Mouse (Mus musculus) left cerebral cortex, adult 9 months (tissue): ENCODE data around the gene Setd7.

ENCODE experiments used
- DNase-seq, 2 experiments: peaks; one replicate each; pipeline ENCODE4 v3.0.0; 2022; ENCODE audit warnings: low spot score in 2 of 2

The Setd7 gene

DNA sequence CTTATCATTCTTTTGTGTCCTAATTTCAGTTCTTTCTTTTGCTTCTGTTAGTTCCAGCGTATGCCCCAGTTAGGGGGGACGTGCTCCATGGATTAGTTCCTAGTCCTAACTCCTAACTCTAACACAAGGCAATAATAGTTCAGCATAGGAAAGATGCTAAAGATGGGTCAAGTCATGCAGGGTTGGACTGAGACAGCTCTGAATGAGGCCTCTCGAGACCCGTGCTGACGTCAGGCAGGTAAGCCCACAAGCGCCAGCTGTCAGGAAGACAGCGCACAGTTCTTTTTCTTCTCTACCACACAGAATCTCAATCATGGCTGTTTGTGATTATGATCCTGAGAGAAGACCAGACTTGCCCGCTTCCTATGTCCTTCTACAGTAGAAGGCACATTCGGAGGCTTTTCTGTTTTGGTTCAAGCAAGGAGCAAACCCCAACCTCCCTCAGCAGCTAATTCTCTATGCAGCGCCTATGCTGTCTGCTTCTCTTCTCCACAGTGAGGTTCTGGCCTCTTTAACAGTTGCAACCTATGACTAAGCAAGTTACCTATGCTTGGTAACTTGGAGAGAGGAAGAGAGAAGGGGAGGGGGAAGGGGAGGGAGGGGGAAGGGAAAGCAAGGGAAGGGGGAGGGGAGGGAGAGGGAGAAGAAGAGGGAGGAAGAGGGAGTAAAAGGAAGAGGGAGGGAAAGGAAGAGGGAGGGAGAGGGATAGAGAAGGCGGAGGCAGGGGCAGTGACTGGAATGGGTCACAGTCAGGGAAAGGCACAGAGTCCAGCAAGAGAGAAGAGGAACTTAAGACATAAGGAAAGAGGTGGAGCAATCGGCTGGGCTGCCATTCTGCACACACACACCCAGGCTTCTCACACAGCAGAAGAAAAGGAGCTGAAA, 42.6 kb downstream of the Setd7 start:
- no peak for DNase-seq

- DNase-seq = no peak
These were observed 43.2 kb downstream of the Setd7 start for GRCm38 (mm10) chr3:51517467-51517866.

DNA sequence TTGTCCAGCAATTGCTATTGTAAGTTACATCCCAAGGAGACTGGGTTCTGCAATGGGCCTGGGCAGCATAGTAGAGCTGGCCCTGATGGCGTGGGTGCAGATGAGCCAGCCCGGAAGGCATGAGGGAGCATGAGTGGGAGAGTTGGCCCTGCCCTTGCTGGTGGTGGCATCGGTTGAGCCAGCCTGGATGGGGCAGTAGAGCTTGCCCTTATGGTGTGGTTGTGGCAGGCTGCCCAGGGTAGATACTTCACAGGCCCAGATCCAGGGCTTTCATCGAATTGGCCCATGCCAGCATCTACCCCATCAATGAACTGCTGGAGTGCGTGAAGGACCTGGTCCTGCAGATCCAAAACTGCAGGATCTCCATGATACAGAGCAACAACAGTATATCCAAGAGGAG, 48.7 kb downstream of the Setd7 start:
- DNase-seq = no peak

DNA sequence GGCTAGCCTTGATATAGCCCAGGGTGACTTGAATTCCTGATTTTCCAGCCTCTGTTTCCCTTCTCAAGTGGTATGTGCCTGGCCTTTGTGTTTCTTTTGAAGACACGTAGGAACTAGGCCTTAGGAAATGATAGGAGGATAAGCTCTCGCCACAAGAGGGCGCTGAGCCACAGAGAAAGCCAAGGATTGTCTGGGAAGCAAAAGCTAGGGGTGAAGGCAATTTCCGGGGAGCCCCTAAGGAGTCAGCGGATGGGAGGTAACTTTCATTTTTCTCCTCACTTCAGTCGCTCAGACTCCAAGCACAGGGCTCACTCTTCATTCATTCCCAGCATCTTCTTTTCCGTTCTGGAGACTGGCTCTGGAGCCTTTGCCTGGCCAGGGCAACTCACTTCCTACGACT, 49.8 kb downstream of the Setd7 start:
- peak in 1 of 2 experiments; percentile 88 for DNase-seq

- no peak for DNase-seq
These were observed 55.2 kb downstream of the Setd7 start for GRCm38 (mm10) chr3:51505465-51505864.

- DNase-seq = no peak
These were observed 56.2 kb downstream of the Setd7 start for GRCm38 (mm10) chr3:51504385-51504952.

GRCm38 (mm10) chr3:51499876-51500275, 60.8 kb downstream of the Setd7 start:
- no peak for DNase-seq

GRCm38 (mm10) chr3:51498659-51499058, 62.0 kb downstream of the Setd7 start:
- no peak for DNase-seq

DNA sequence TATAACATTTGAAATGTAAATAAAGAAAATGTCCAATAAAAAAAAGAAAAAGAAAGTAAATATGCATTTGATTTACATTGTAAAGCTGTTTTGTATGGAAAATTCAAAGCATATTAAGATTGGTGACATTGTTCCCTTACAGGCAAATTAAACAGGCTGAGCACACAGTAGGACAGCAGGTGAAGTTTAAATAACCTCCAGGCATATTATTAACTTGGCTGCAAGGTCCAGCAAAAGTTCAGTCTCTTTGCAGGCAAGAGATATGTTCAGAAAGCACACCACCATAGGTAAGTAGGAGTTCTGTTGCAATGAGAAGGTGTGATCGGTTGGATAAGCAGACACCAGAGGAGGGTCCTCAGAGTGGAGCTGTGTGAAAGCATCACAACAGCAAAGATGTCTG, 62.7 kb downstream of the Setd7 start:
- DNase-seq = no peak

GRCm38 (mm10) chr3:51495646-51496045, 65.0 kb downstream of the Setd7 start:
- DNase-seq = no peak

DNA sequence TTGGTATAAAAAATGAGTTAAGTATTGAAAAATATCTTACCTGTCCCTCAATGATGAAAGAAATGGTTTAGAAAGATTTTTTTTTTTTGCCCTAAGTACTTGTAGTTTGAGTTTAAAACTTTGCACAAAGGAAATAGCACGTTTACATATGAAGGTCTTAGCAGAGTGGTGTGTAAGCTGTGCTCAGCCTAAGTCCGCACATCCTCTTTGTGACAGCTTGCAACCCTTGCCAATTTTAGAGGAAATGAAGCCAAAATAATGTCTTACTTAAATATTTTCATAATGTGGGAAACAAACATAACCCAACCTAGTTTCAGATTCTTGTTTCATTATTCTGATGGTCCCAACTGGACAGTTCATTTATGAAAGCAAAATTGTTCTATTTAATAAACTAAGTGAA, 66.2 kb downstream of the Setd7 start:
- no peak for DNase-seq

GRCm38 (mm10) chr3:51493272-51493838, 67.3 kb downstream of the Setd7 start:
- no peak for DNase-seq

DNA sequence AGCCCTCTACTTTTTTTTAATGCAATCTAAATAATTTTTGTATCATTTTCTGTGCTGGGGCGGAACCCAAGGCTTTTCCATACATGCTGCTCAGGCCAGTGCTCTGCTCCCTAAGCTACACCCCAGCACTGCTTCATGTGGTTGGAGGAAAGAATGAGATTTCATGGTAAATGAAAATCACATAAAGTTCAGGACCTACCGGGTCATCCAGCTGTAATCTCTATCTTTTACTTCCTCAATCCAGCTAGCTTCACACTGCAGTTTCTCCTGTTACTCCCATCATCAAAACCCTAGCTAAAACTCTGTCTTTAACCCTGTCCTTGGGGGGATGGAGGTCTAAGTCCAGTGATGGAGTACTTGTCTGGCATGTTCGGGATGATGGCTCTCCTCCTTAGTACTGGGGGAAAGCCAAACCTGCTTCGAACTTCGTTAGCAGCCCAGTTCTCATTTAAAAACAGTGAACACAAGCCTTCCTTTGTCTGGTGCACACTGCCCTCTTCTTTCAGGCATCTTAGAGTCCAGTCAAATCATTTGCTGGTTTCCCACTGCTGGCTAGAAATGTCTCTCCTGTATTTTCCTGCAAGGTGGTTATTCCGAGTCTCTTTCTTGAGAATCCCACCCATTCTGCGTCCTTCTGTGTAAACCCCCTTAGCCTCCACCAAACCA, 70.5 kb downstream of the Setd7 start:
- DNase-seq = no peak

DNA sequence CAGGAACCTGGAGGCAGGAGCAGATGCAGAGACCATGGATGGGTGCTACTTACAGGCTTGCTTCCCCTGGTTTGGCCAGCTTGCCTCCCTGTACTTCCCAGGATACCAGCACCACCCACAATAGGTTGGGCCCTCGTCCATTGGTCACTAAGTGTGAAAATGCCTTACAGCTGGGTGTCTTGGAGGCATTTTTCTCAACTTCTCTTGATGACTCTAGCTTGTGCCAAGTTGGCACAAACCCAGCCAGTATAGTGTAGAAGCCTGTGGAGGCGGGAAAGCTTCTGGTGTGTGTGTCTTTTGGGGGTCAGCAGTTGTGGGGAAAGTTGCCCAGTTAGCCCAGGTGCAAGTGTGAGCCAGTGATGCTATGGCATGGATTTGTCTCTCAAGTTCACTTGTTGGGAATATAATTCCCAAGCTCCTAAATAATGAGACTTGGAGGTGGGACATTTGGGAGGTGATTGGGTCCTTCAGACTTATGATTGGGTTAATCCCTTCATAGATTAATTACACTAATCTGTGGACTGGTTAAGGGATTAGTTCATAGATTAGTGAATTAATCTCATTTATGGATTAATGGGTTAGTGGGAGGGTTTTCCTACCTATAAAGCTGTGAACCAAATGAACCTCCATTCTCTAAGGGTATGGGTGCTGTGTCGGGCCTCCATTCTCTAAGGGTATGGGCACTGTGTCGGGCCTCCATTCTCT, 74.0 kb downstream of the Setd7 start:
- no peak for DNase-seq

DNA sequence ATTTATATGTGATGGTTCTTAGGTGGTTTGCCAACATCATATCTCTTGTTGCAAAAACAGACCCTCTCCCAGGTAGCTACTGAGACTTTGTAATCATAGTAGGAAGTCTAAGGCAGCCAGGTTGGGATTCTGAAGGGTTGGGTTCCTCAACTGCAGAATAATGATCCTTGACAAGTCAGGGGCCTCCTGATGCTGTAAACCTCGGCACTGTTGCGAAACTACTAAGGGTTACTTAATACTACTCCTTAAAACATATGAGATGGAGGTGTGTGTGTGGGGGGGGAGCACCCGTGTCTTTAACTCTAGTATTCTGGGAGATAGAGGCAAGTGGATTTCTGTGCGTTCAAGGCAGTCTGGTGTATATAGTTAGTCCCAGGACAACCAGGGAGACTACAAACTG, 75.3 kb downstream of the Setd7 start:
- no peak for DNase-seq

GRCm38 (mm10) chr3:51484370-51484769, 76.3 kb downstream of the Setd7 start:
- no peak for DNase-seq

- DNase-seq = peak; percentile 95 to 97
These were observed 76.8 kb downstream of the Setd7 start, which contains the start of gene Rab33b for GRCm38 (mm10) chr3:51483741-51484359. TSS of gene Rab33b (plus strand) at chr3:51483920.

DNA sequence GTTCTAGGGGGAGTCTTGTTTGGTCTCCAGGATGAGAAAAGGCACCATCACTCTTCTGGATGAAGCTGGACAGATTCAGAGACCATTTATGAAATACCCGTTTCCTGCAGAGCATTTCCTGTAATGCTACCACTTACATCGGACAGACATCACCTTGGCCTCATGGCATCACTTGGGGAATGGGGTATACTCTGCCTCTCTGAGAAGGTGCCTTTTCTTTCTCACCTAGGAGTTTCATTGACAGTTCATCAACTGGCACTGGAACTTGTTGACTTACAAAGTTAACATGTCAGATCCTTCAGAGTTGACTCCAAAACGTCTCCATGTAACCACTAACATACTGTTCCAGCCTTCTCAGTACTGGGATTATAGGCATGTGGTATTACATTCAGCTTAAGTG, 77.9 kb downstream of the Setd7 start:
- no peak for DNase-seq

- DNase-seq = no peak
These were observed 78.8 kb downstream of the Setd7 start for GRCm38 (mm10) chr3:51481881-51482280.

DNA sequence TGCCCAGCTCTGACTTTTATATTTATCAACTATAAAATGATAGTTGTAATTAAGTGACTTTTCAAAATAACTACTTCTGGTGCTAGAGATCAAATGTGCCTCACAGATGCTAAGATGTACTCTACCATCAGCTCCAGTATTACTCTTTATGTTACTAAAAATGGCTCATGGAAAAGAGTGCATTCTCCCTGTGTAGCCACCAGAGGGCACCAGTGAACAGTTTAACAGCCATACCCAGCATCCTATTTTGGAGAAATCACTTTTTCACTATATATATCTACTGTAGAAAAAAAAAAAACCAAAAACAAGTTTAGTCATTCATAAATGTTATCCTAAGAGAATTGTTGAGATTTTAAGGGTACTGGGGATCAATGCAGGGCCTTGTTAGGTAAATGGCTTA, 79.6 kb downstream of the Setd7 start:
- DNase-seq = peak in 1 of 2 experiments; percentile 28

- no peak for DNase-seq
These were observed 80.8 kb downstream of the Setd7 start for GRCm38 (mm10) chr3:51479893-51480292.
